Mouse (Mus musculus): ENCODE data around the gene Wdfy3. TPM values are rescaled to one million over a fixed set of nuclear protein-coding genes. Genes with fewer than 3 reads are reported as not detected.
"Not testable (repeated sequence)": the region's sequence is repeated elsewhere in the genome, so short reads cannot be mapped to it uniquely, and the experiment has no call there.

Wdfy3 gene
- 9.9 and 11.9 TPM in 2 replicates for polyA plus RNA-seq (2015; fragmentation: Nextera tagmentation; extraction: Ambion mirVana)

- H3K4me3 ChIP-seq (ENCODE audit: low read depth, low read length) = peak within 1 kb of the TSS; percentile 96
- no peaks in the 10 kb centered on the region for H3K27me3 ChIP-seq (replicated peaks; ENCODE audit: insufficient read depth, low read length)
- peaks cover 3% of the 10 kb centered on the region; the same call in 1 of the 2 replicates for H3K4me1 ChIP-seq (ENCODE audit: insufficient read depth, low read depth, low read length)
- peak; percentile 96 for ATAC-seq
- peak; percentile 98 for DNase-seq (ENCODE audit: low spot score)
- H3K36me3 ChIP-seq (ENCODE audit: insufficient read depth, low read length) = no peaks in the 10 kb centered on the region
- peak within 1 kb of the TSS; percentile 94 for H3K27ac ChIP-seq (ENCODE audit: low read length)
- peak within 1 kb of the TSS; percentile 88 for H3K4me2 ChIP-seq (replicated peaks; ENCODE audit: low read depth, low read length)
- peak within 1 kb of the TSS; percentile 90 for H3K9ac ChIP-seq (replicated peaks; ENCODE audit: low read depth)
- no peaks in the 10 kb centered on the region for H3K9me3 ChIP-seq (ENCODE audit: low read length)
- WGBS = under 1% methylated on average over 53 of the region's 62 CpGs
- TF ChIP-seq EP300 (IDR thresholded peaks at IDR 0.05) = no peak
- peak; percentile 32 for TF ChIP-seq CTCF (IDR thresholded peaks at IDR 0.05)
These were observed at the start of gene Wdfy3 for GRCm38 (mm10) chr5:102069767-102070413. Gene Wdfy3, minus strand, starts transcription at chr5:102069921.

DNA sequence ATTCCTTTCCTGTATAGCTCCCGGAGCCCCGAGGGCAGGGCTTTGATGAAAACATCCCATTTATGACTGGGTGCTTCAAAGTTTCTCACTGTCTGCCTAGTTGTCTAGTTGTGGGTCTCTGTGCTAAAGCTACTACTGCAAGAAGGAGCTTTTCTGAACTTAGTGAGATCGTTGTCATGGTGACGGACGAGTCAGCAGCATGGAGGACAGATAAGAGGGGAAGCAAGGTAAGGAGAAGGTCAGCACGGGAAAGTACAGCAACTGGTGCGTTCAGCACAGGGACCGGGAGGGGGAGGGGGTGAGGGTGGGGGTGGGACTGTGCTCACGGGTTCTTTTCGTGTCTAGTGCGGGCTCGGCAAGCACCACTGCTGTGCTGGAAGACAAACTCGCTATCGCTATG, 43.3 kb upstream of the Wdfy3 start:
- peak; percentile 16; the same call in 1 of the 2 replicates for ATAC-seq
- no peaks in the 10 kb centered on the region for H3K36me3 ChIP-seq (ENCODE audit: insufficient read depth, low read length)
- peak; percentile 55 for DNase-seq (ENCODE audit: low spot score)
- H3K4me3 ChIP-seq (ENCODE audit: low read depth, low read length) = peak overlapping the region; percentile 21; the same call in 1 of the 2 replicates
- no peaks in the 10 kb centered on the region for H3K4me1 ChIP-seq (ENCODE audit: insufficient read depth, low read depth, low read length)
- no peak overlapping the region for H3K27ac ChIP-seq (ENCODE audit: low read length)
- H3K9ac ChIP-seq (replicated peaks; ENCODE audit: low read depth) = no peak overlapping the region
- no peak for TF ChIP-seq CTCF (IDR thresholded peaks at IDR 0.05)
- no peak for TF ChIP-seq EP300 (IDR thresholded peaks at IDR 0.05)
- 12% methylated on average over 14 of the region's 14 CpGs for WGBS
- no peaks in the 10 kb centered on the region for H3K9me3 ChIP-seq (ENCODE audit: low read length)
- H3K4me2 ChIP-seq (replicated peaks; ENCODE audit: low read depth, low read length) = peak overlapping the region; percentile 53
- no peaks in the 10 kb centered on the region for H3K27me3 ChIP-seq (replicated peaks; ENCODE audit: insufficient read depth, low read length)

DNA sequence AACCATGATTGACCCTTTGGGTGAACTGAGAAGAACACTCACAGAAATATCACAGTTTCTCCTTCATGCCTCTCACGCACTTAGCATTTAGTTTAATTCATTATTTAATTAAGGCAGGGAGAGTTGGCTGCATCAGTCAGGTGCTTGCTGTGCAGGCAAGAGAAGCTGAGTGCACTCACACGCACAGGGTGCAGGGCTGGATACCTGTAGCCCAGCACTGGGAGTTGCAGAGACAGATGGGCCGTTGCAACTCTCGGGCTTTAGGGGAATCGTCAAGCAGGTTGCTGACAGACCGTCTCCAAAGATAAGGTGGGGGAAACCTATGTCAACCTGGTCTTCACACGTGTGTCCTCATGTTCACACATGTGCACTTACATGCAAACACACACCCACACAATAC, 42.3 kb upstream of the Wdfy3 start:
- 65% methylated on average over 7 of the region's 7 CpGs for WGBS
- no peak for DNase-seq (ENCODE audit: low spot score)
- no peak for ATAC-seq
- Histone ChIP-seq H3K9me3 (ENCODE audit: low read length) (no peaks in the 10 kb centered on the region), H3K27me3 (replicated peaks; ENCODE audit: insufficient read depth, low read length) (no peaks in the 10 kb centered on the region), H3K4me3 (ENCODE audit: low read depth, low read length) (no peak overlapping the region), H3K9ac (replicated peaks; ENCODE audit: low read depth) (no peak overlapping the region), H3K27ac (ENCODE audit: low read length) (no peak overlapping the region), H3K4me2 (replicated peaks; ENCODE audit: low read depth, low read length) (no peak overlapping the region), H3K36me3 (ENCODE audit: insufficient read depth, low read length) (no peaks in the 10 kb centered on the region), H3K4me1 (ENCODE audit: insufficient read depth, low read depth, low read length) (no peaks in the 10 kb centered on the region)
- TF ChIP-seq EP300 (IDR thresholded peaks at IDR 0.05) (no peak), CTCF (IDR thresholded peaks at IDR 0.05) (no peak)

- TF ChIP-seq EP300 (IDR thresholded peaks at IDR 0.05) (no peak), CTCF (IDR thresholded peaks at IDR 0.05) (no peak)
- DNase-seq (ENCODE audit: low spot score) = no peak
- Histone ChIP-seq H3K9ac (replicated peaks; ENCODE audit: low read depth) (no peak overlapping the region), H3K27me3 (replicated peaks; ENCODE audit: insufficient read depth, low read length) (no peaks in the 10 kb centered on the region), H3K4me2 (replicated peaks; ENCODE audit: low read depth, low read length) (no peak overlapping the region), H3K9me3 (ENCODE audit: low read length) (no peaks in the 10 kb centered on the region), H3K36me3 (ENCODE audit: insufficient read depth, low read length) (no peaks in the 10 kb centered on the region), H3K4me3 (ENCODE audit: low read depth, low read length) (no peak overlapping the region), H3K4me1 (ENCODE audit: insufficient read depth, low read depth, low read length) (no peaks in the 10 kb centered on the region), H3K27ac (ENCODE audit: low read length) (no peak overlapping the region)
- WGBS = 86% methylated on average over 7 of the region's 7 CpGs
- ATAC-seq = no peak
These were observed 40.3 kb upstream of the Wdfy3 start for GRCm38 (mm10) chr5:102110031-102110430.

DNA sequence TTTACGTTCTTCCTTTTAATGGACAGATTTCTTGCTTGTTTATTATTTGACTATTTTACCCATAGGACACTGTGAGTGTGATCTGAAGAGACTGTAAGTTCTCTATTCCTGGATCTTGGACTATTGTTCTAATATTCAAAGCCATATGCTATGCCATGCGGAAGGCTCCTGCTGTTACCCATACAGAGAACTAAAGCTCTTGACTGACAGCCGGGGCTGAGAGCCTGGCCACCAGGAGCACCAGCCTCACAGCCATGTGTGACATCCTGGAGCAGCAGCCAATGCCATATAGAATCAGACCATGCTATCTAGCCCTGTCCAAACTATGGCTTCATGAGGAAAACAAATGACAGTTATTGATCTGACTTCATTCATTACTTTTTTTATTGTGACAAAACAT, 36.2 kb upstream of the Wdfy3 start:
- DNase-seq (ENCODE audit: low spot score) (no peak), ATAC-seq (no peak)
- Histone ChIP-seq H3K9me3 (ENCODE audit: low read length) (no peaks in the 10 kb centered on the region), H3K27ac (ENCODE audit: low read length) (no peak overlapping the region), H3K36me3 (ENCODE audit: insufficient read depth, low read length) (no peaks in the 10 kb centered on the region), H3K4me2 (replicated peaks; ENCODE audit: low read depth, low read length) (no peak overlapping the region), H3K4me3 (ENCODE audit: low read depth, low read length) (no peak overlapping the region), H3K27me3 (replicated peaks; ENCODE audit: insufficient read depth, low read length) (no peaks in the 10 kb centered on the region), H3K4me1 (ENCODE audit: insufficient read depth, low read depth, low read length) (no peaks in the 10 kb centered on the region), H3K9ac (replicated peaks; ENCODE audit: low read depth) (no peak overlapping the region)
- TF ChIP-seq CTCF (IDR thresholded peaks at IDR 0.05) (no peak), EP300 (IDR thresholded peaks at IDR 0.05) (no peak)
- 71% methylated on average over 3 of the region's 3 CpGs for WGBS

DNA sequence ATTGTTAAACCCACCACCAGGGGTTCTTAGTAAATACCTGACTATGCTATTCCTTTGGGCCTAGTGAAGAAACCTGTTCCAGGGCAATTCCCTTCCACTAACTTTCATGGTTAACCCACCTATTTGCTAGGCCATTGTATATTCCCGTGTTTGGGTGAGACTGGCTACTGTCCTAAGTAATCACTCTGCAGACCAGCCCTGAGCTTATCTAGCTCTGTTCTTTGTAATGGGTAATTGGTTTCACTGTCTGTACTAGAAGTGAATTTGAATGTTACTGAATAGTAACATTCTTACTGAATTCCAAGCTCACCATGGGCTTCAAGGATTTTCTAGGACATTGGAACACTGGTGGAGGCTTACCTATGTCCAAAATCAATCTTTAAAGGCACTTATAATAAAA, 32.1 kb upstream of the Wdfy3 start:
- H3K36me3 ChIP-seq (ENCODE audit: insufficient read depth, low read length); ATAC-seq; H3K9ac ChIP-seq (replicated peaks; ENCODE audit: low read depth); H3K4me2 ChIP-seq (replicated peaks; ENCODE audit: low read depth, low read length); H3K9me3 ChIP-seq (ENCODE audit: low read length); DNase-seq (ENCODE audit: low spot score); H3K27me3 ChIP-seq (replicated peaks; ENCODE audit: insufficient read depth, low read length); H3K27ac ChIP-seq (ENCODE audit: low read length); H3K4me1 ChIP-seq (ENCODE audit: insufficient read depth, low read depth, low read length); H3K4me3 ChIP-seq (ENCODE audit: low read depth, low read length): not testable (repeated sequence)
- WGBS = 90% methylated on average over 1 of the region's 1 CpGs

Measured in lung, postnatal 0 days (tissue).